Mouse (Mus musculus): Measurements from ENCODE around the gene Nfatc3. TPM values are rescaled to one million over a fixed set of nuclear protein-coding genes. Genes with fewer than 3 reads are reported as not detected.
A peak's percentile ranks its signal among the peaks of the same experiment; 100 is the strongest.

Gene Nfatc3
- polyA plus RNA-seq, 1 experiment = 78.6 TPM

DNA sequence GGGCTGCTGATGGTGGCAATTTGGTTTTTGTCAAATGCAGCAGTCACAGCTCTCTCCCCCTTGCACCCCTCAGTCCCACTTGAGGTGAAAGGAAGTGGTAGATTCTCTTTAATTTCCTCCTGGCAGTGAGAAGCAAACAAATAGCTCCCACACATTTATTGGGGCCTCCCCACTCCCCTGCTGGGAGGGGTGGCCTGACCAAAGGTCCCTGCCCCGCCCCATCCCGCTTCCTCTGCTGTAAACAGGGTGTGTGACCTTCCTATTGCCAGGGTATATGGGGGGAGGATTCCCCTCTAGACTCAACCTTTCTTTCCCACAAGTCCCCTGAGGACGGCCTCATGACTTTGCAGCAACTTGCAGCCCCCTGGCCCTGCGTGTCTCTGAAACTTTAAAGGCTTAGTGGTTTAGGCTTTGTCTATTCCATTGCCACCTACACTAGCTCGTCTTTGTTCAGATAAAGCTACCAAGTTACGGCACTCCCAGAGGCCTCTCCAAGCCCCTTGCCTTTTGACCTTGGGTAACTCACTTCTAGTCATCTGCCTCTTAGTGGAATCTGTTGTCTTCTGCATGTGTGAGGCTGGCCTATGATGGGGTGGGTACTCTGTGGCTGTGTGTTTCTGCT lies 4.3 kb upstream of the Nfatc3 start:
- Histone ChIP-seq H3K4me1 (ENCODE audit: control insufficient read depth, insufficient read depth, low read length) (0 out of 2 replicates have a peak, but pooled peaks cover 3% of the 10 kb centered on the region), H3K27ac (ENCODE audit: insufficient read depth, low read length) (no peak overlapping the region), H3K4me3 (ENCODE audit: insufficient read depth, low read length) (no peak overlapping the region)
- TF ChIP-seq POLR2A (IDR thresholded peaks at IDR 0.05; ENCODE audit: low read depth, low read length) (no peak), CTCF (IDR thresholded peaks at IDR 0.05; ENCODE audit: borderline replicate concordance, insufficient read depth, low read length) (no peak)

DNA sequence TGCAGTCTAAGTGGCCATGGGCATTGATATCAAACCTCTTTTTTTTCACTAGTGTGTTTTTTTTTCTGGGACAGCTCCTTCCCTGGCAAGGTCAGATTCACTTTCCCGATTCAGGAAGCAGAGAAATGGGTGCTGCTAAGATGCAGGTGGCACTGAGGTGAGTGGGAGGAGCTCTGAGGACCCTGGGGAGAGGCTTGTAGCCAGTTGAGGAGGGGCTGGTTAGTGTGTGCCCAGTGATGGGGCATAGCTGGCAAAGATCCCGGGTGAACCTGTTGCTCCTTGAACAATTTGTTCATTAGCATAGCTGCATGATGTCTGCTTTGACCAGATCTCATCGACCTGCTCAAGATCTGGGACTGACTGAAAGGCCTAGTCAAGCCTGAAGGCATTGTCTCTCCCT lies 3.6 kb upstream of the Nfatc3 start:
- H3K27ac ChIP-seq (ENCODE audit: insufficient read depth, low read length) = no peak overlapping the region
- TF ChIP-seq CTCF (IDR thresholded peaks at IDR 0.05; ENCODE audit: borderline replicate concordance, insufficient read depth, low read length) = no peak
- no peak for TF ChIP-seq POLR2A (IDR thresholded peaks at IDR 0.05; ENCODE audit: low read depth, low read length)
- H3K4me1 ChIP-seq (ENCODE audit: control insufficient read depth, insufficient read depth, low read length) = 0 out of 2 replicates have a peak, but pooled peaks cover 3% of the 10 kb centered on the region
- H3K4me3 ChIP-seq (ENCODE audit: insufficient read depth, low read length) = no peak overlapping the region

DNA sequence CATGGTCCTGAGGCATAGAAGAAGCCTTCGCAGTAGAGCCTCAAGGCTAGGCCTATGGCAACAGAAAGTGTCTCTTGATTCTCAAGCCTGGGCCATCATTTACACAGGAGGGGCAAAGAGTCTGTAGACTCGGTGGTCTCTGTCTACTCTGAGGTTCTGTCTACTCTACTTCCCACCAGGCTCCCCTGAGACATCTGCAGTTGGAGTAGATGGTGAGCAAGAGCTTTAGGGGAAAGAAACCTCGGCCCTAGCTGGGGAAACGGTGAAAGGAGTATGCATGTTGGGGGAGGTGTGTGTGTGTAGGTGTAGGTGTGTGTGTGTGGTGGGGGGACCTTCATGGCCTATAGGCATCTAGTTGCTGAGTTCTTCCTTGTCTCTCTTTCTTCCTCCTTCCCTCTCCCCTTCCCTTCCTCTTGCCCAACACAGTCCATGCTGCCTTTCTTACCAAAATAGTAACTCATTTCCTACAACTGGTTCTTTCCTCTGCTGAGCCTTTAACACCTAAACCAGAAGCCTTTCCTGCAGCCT lies 2.1 kb upstream of the Nfatc3 start:
- no peak overlapping the region for H3K27ac ChIP-seq (ENCODE audit: insufficient read depth, low read length)
- no peak for TF ChIP-seq POLR2A (IDR thresholded peaks at IDR 0.05; ENCODE audit: low read depth, low read length)
- no peak for TF ChIP-seq CTCF (IDR thresholded peaks at IDR 0.05; ENCODE audit: borderline replicate concordance, insufficient read depth, low read length)
- no peak overlapping the region for H3K4me3 ChIP-seq (ENCODE audit: insufficient read depth, low read length)
- 0 out of 2 replicates have a peak, but pooled peaks cover 3% of the 10 kb centered on the region for H3K4me1 ChIP-seq (ENCODE audit: control insufficient read depth, insufficient read depth, low read length)

DNA sequence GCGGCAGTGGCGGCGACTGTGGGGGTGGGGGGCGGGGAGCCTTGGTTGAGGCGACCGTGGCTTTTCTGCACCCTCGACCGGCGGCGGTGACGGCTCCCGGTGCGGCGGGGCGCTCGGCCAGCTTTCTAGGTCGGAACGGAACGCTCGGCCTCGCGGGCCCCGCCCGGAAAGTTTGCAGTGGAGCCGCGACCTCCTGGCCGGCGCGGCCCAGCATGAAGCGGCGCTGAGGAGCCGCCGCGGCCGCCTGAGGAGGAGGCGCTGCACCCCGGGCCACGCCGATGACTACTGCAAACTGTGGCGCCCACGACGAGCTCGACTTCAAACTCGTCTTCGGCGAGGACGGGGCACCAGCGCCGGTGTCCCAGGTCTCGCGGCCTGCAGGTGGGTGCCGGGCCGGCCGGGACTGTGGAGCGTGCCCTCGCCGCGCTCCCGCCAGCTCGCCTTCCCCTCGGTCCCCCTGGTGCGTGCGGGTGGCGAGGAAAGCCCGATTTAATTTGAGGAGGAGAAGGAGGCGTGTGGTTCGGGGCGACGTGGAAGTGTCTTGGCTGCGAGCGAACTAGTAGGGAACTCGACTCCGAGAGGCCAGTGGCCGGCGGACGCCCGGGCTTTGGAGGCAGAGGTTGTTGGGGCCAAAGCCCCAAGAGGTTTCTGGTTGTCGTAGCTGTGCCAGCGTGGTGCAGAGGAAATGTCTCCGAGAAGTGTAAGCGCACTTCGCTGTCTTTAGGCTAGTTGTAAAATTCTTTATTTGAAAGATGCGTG lies 1.2 kb downstream of the Nfatc3 start:
- Histone ChIP-seq H3K4me1 (ENCODE audit: control insufficient read depth, insufficient read depth, low read length) (peaks cover 3% of the 10 kb centered on the region; the same call in 1 of the 2 replicates), H3K27ac (ENCODE audit: insufficient read depth, low read length) (peak overlapping the region; percentile 83), H3K4me3 (ENCODE audit: insufficient read depth, low read length) (peak overlapping the region; percentile 82)
- TF ChIP-seq POLR2A (IDR thresholded peaks at IDR 0.05; ENCODE audit: low read depth, low read length) (peak; percentile 32), CTCF (IDR thresholded peaks at IDR 0.05; ENCODE audit: borderline replicate concordance, insufficient read depth, low read length) (no peak)

DNA sequence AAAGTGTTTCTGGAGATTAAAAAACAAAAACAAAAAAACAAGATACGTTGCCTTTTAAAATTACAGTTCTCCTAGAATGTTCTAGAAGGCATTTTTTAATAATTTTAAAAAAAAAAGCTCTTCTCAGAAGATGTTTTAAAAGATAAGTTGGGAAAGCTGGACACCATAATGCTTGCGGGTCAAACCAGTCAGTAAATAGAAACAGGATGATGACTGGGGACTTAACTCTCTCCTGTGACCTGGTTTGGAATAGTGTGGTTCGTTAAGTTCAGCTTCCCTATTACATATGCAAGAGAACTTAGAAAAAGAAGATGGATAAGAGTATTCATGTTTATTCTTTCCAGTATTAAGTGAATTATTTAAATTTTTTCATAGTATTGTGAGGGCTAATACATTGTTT lies 1.9 kb downstream of the Nfatc3 start:
- TF ChIP-seq CTCF (IDR thresholded peaks at IDR 0.05; ENCODE audit: borderline replicate concordance, insufficient read depth, low read length) (no peak), POLR2A (IDR thresholded peaks at IDR 0.05; ENCODE audit: low read depth, low read length) (no peak)
- H3K27ac ChIP-seq (ENCODE audit: insufficient read depth, low read length) = peak overlapping the region; percentile 83; the same call in 1 of the 2 replicates
- H3K4me1 ChIP-seq (ENCODE audit: control insufficient read depth, insufficient read depth, low read length) = peaks cover 3% of the 10 kb centered on the region; the same call in 1 of the 2 replicates
- peak overlapping the region; percentile 82 for H3K4me3 ChIP-seq (ENCODE audit: insufficient read depth, low read length)

DNA sequence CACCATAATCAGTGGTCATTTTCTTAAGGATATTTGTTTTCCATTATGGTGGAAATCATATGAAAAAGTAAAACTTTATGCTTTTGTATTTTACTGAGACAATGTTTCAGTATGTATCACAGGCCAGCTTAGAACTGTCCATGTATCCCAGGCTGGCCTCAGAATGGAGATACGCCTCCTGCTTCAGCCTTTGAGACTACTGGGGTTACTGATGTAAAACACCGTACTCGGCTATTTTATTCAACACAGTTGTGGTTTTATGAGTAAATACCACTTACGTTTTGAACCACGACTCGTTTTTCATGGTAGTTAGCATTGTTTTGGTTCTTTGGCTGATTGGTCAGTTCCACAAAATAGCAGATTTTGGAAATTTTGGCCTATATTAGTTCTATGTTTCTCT lies 3.0 kb downstream of the Nfatc3 start:
- TF ChIP-seq POLR2A (IDR thresholded peaks at IDR 0.05; ENCODE audit: low read depth, low read length) (no peak), CTCF (IDR thresholded peaks at IDR 0.05; ENCODE audit: borderline replicate concordance, insufficient read depth, low read length) (no peak)
- Histone ChIP-seq H3K27ac (ENCODE audit: insufficient read depth, low read length) (no peak overlapping the region), H3K4me3 (ENCODE audit: insufficient read depth, low read length) (no peak overlapping the region), H3K4me1 (ENCODE audit: control insufficient read depth, insufficient read depth, low read length) (peaks cover 3% of the 10 kb centered on the region; the same call in 1 of the 2 replicates)

DNA sequence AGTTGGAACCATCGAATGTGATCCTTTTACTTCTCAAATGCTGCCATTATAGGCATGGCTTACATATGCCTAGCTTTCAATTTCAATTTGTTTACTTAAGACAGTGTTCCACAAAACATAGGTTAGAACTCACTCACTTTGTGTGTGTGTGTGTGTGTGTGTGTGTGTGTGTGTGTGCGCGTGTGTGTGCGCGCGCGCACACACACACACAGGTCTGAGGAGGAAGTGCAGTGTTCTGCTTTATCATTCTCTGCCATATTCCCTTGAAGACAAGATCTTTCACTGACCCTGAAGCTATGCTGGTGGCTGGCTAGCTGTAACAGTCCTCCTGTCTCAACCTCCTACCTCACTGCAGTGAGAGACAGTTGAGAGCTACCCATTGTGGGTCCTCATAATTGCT lies 4.4 kb downstream of the Nfatc3 start:
- H3K4me1 ChIP-seq (ENCODE audit: control insufficient read depth, insufficient read depth, low read length) = peaks cover 3% of the 10 kb centered on the region; the same call in 1 of the 2 replicates
- no peak overlapping the region for H3K27ac ChIP-seq (ENCODE audit: insufficient read depth, low read length)
- TF ChIP-seq POLR2A (IDR thresholded peaks at IDR 0.05; ENCODE audit: low read depth, low read length) = no peak
- H3K4me3 ChIP-seq (ENCODE audit: insufficient read depth, low read length) = no peak overlapping the region

DNA sequence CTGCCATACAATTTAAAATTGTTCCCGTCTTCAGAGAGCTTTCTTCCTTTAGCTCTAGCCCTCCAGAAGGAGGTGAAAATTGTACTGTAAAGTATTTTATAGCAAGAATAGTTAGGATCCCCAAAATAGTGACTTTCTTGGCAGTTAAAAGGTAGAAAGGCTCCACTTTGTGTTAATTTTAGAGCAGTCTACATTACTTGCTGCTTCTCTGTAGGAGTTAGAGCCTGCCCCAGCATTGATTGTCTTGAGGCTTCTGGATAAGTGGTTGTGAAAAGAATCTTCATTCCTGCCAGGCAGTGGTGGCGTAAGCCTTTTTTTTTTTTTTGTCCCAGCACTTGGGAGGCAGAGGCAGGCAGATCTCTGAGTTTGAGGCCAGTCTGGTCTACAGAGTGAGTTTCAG lies 8.1 kb downstream of the Nfatc3 start:
- Histone ChIP-seq H3K27ac (ENCODE audit: insufficient read depth, low read length) (no peak overlapping the region), H3K4me1 (ENCODE audit: control insufficient read depth, insufficient read depth, low read length) (no peaks in the 10 kb centered on the region; the same call in 1 of the 2 replicates), H3K4me3 (ENCODE audit: insufficient read depth, low read length) (no peak overlapping the region)
- TF ChIP-seq CTCF (IDR thresholded peaks at IDR 0.05; ENCODE audit: borderline replicate concordance, insufficient read depth, low read length) (no peak), POLR2A (IDR thresholded peaks at IDR 0.05; ENCODE audit: low read depth, low read length) (no peak)

DNA sequence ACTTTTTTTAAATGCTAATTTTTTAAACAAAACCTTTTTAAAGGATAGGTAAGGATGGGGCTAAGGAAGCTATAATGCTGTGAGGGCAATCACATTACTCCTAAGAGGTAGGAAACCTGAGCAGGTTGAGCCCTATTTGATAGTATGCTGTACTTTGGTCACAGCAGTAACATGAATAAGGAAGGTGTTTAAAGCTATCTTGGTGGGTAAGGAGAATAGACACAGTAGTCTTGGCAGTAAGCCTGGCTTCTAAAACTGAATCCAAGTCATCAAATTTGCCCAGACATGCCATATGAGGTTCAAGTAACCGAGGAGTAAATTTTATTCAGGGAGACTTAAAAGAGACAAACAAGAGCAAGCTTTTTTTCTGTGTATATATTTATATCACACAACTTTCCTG lies 10.9 kb downstream of the Nfatc3 start:
- Histone ChIP-seq H3K27ac (ENCODE audit: insufficient read depth, low read length) (peak overlapping the region; percentile 87), H3K4me3 (ENCODE audit: insufficient read depth, low read length) (no peak overlapping the region), H3K4me1 (ENCODE audit: control insufficient read depth, insufficient read depth, low read length) (no peaks in the 10 kb centered on the region)
- TF ChIP-seq POLR2A (IDR thresholded peaks at IDR 0.05; ENCODE audit: low read depth, low read length) = no peak
- TF ChIP-seq CTCF (IDR thresholded peaks at IDR 0.05; ENCODE audit: borderline replicate concordance, insufficient read depth, low read length) = no peak

DNA sequence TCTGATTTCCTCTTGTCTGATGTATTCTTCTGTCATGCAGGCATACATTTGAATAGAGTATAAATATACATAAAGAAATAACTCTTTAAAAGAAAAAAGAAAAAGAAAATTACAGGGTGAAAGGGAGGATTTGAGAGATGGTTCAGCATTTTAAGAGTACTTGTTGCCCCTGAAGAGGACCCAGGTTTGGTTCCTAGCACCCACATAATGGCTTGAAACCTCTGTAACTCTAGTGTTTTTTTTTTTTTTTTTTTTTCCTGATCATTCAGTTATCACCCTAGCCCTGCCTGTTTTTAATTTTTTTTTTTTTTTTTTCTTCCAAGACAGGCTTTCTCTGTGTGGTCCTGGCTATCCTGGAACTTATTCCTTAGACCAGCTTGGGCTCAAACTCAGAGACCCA lies 13.5 kb downstream of the Nfatc3 start:
- TF ChIP-seq CTCF (IDR thresholded peaks at IDR 0.05; ENCODE audit: borderline replicate concordance, insufficient read depth, low read length) (no peak), POLR2A (IDR thresholded peaks at IDR 0.05; ENCODE audit: low read depth, low read length) (no peak)
- Histone ChIP-seq H3K27ac (ENCODE audit: insufficient read depth, low read length) (no peak overlapping the region), H3K4me1 (ENCODE audit: control insufficient read depth, insufficient read depth, low read length) (0 out of 2 replicates have a peak, but pooled peaks cover 4% of the 10 kb centered on the region), H3K4me3 (ENCODE audit: insufficient read depth, low read length) (no peak overlapping the region)

Measured in embryonic fibroblast, embryonic 13.5 days (primary cell).